Mouse (Mus musculus) liver, embryonic 11.5 days (tissue): Measurements from ENCODE around the gene Tifa. TPM values are rescaled to one million over a fixed set of nuclear protein-coding genes. Genes with fewer than 3 reads are reported as not detected.
A peak's percentile ranks its signal among the peaks of the same experiment; 100 is the strongest.

ENCODE experiments used
- ATAC-seq: fragments of 200-750 bp; cut with Nextera tagmentation; replicated peaks from 2 replicates; pipeline ENCODE4 v1.8.0; 2017; ENCODE audit warnings: moderate number of reproducible peaks, mild to moderate bottlenecking, moderate TSS enrichment, moderate library complexity; ENCODE audit not compliant: low FRiP score
- DNase-seq: peaks from one replicate; pipeline ENCODE4 v3.0.0-alpha.2; 2017; ENCODE audit warnings: low spot score
- H3K27ac ChIP-seq: fragments of 300-500 bp; sonication (generic); 2 replicates; pipeline ENCODE4 v1.5.1; 2014; ENCODE audit warnings: mild to moderate bottlenecking, low read depth, low read length, control low read depth
- H3K27me3 ChIP-seq: fragments of 300-500 bp; sonication (generic); replicated peaks from 2 replicates; pipeline ENCODE4 v1.6.1; 2014; ENCODE audit warnings: low read length, mixed read lengths; ENCODE audit not compliant: control insufficient read depth, insufficient read depth
- H3K36me3 ChIP-seq: fragments of 300-500 bp; sonication (generic); 2 replicates; pipeline ENCODE4 v1.6.1; 2014; ENCODE audit warnings: mild to moderate bottlenecking, low read length, moderate library complexity, mixed read lengths; ENCODE audit not compliant: control insufficient read depth, insufficient read depth
- H3K4me1 ChIP-seq: fragments of 300-500 bp; sonication (generic); replicated peaks from 2 replicates; pipeline ENCODE4 v1.6.1; 2014; ENCODE audit warnings: low read length, mixed read lengths; ENCODE audit not compliant: control insufficient read depth, insufficient read depth
- H3K4me2 ChIP-seq: fragments of 300-500 bp; sonication (generic); 2 replicates; pipeline ENCODE4 v1.6.1; 2014; ENCODE audit warnings: mild to moderate bottlenecking, control low read depth, moderate library complexity
- H3K4me3 ChIP-seq: fragments of 300-500 bp; sonication (generic); 2 replicates; pipeline ENCODE4 v1.5.1; 2014; ENCODE audit warnings: low read depth, low read length, control low read depth
- H3K9ac ChIP-seq: fragments of 300-500 bp; sonication (generic); 2 replicates; pipeline ENCODE4 v1.6.1; 2014; ENCODE audit warnings: low read depth, low read length, control low read depth
- H3K9me3 ChIP-seq: fragments of 300-500 bp; sonication (generic); 2 replicates; pipeline ENCODE4 v1.6.1; 2016; ENCODE audit warnings: low read length, inconsistent platforms, mixed read lengths; ENCODE audit not compliant: control insufficient read depth
- WGBS: fragments of 180-500 bp; shearing (Covaris S2); extraction: QIAGEN DNeasy Blood & Tissue Kit; methylation state at CpG from one replicate; pipeline ENCODE4 v1.1.7; 2014; 5-methylcytosine and 5-hydroxymethylcytosine counted together
- polyA plus RNA-seq: library from polyadenylated mRNA; unstranded; fragments of >200 nt; fragmentation: Nextera tagmentation; extraction: Ambion mirVana; gene quantifications from 2 replicates; pipeline ENCODE4 v1.2.1, GENCODE M21; 2014

Tifa gene
- 13.4 and 14.3 TPM in 2 replicates for polyA plus RNA-seq

DNA sequence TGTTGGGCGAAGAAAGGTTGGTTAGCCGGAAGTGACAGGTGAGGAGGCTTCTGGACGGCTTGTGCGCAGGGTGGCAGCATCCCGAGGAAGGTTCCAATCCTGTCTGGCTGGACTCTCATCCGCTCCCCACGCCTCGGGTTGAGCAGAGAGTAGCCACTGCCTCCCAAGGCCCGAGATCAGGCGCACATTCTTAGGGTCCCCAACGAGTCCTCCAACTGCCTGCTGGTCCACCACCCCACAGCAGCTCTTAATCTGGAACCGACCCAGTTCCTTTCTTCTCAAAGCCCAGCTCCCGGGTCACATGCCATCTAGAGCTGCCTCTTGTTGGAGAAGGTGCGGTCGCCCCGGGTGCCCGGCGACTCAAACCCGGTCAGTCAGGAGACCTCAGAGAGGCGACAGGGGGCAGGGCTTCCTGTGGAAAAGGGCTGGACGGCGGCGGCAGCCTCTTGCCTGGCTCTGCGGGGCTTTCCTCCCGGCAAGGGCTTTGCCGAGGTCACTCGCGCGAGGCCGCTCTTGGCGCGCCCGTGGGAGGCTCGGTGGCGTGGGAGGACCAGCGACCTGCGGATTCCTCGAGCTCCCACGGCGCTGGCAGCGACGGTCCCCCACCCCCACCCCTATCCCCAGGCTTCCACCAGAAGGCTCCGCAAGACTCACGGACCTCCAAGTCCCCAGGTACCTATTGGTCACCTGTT, at the start of gene Tifa:
TSS of gene Tifa (plus strand) at position 306 of the 692 bp plus-strand sequence.
- DNase-seq, result peak; percentile 79
- H3K36me3 ChIP-seq, result no peaks in the 10 kb centered on the region
- H3K27ac ChIP-seq, result peak within 1 kb of the TSS; percentile 84
- peak within 1 kb of the TSS; percentile 86 for H3K9ac ChIP-seq
- no peaks in the 10 kb centered on the region for H3K9me3 ChIP-seq
- peaks cover 15% of the 10 kb centered on the region for H3K27me3 ChIP-seq
- peak within 1 kb of the TSS; percentile 98 for H3K4me2 ChIP-seq
- peak; percentile 40 for ATAC-seq
- peaks cover 14% of the 10 kb centered on the region for H3K4me1 ChIP-seq
- peak within 1 kb of the TSS; percentile 79 for H3K4me3 ChIP-seq
- WGBS, result 2% methylated on average over 44 of the region's 44 CpGs

GRCm38 (mm10) chr3:127741473-127741872, 48.1 kb upstream of the Tifa start:
- H3K4me1 ChIP-seq, result no peaks in the 10 kb centered on the region
- H3K9ac ChIP-seq, result no peak overlapping the region
- 89% methylated on average over 3 of the region's 3 CpGs for WGBS
- ATAC-seq, result no peak
- H3K36me3 ChIP-seq, result no peaks in the 10 kb centered on the region
- DNase-seq, result no peak
- no peak overlapping the region for H3K27ac ChIP-seq
- H3K4me2 ChIP-seq, result no peak overlapping the region
- peaks cover 9% of the 10 kb centered on the region for H3K27me3 ChIP-seq
- H3K4me3 ChIP-seq, result no peak overlapping the region
- no peaks in the 10 kb centered on the region for H3K9me3 ChIP-seq

GRCm38 (mm10) chr3:127743614-127744365, 45.8 kb upstream of the Tifa start:
- DNase-seq (no peak), ATAC-seq (no peak)
- no peak overlapping the region for H3K9ac ChIP-seq
- H3K4me2 ChIP-seq, result no peak overlapping the region
- WGBS, result 81% methylated on average over 13 of the region's 14 CpGs
- no peaks in the 10 kb centered on the region for H3K4me1 ChIP-seq
- H3K27me3 ChIP-seq, result peaks cover 29% of the 10 kb centered on the region
- H3K36me3 ChIP-seq, result no peaks in the 10 kb centered on the region
- no peaks in the 10 kb centered on the region for H3K9me3 ChIP-seq
- no peak overlapping the region for H3K4me3 ChIP-seq
- H3K27ac ChIP-seq, result no peak overlapping the region

DNA sequence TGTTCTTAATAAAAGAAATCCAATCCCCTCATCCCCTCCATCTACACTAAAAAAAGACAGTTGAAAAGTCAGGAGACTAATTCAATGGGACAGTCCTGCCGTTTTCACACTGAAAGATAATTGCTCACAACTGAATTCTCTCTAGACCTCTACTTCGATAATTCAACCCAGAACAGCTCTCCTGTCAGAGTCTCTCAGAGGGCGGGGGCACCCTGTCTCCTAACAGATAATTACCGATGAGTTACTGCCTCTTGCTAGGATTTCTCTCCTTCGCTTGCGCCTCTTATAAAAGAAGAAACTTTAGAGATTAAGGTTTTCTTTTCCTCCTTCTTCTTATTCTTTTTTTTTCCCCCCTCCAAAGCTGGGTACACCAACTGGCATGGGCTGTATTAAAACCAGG, 44.1 kb upstream of the Tifa start:
- Histone ChIP-seq H3K36me3 (no peaks in the 10 kb centered on the region), H3K27me3 (peaks cover 36% of the 10 kb centered on the region), H3K4me3 (no peak overlapping the region), H3K4me1 (no peaks in the 10 kb centered on the region), H3K9ac (no peak overlapping the region), H3K27ac (no peak overlapping the region), H3K9me3 (no peaks in the 10 kb centered on the region), H3K4me2 (no peak overlapping the region)
- no peak for ATAC-seq
- DNase-seq, result no peak
- 25% methylated on average over 6 of the region's 6 CpGs for WGBS

DNA sequence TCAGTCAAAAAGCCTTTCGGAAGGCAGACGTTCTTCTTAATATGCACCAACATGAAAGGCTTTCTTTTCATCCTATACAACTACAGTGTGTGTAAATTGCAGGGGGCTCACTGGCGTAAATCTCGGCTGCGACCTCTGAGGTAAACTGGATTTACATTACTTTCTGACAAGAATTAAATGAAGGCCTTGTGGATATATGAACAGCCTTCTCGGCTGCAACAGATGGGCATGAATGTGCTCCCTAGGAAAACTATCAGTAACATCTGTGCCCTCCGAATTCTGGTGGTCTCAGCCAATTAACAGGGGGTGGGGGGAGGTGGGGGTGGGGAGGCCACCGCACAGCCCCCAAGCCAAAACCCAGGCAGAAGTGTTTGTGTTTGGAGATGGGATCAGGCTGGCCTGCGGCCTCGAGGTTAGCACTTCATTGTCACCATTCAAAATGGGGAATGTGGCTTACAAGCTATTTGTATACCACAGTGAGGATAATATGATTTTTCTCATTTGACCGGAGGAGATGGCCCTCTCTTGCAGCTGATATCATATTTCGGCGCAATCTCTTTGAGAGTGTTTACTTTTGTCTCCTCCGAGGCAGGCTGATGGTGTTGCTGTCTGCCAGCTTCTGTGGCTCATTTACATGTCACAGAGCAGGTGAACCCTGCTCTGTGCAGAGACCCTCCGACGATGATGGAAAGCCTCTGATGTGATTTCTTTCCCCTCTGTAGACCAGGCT, 43.5 kb upstream of the Tifa start:
- Histone ChIP-seq H3K4me1 (no peaks in the 10 kb centered on the region), H3K9me3 (no peaks in the 10 kb centered on the region), H3K4me2 (no peak overlapping the region), H3K4me3 (no peak overlapping the region), H3K27me3 (peaks cover 40% of the 10 kb centered on the region), H3K27ac (no peak overlapping the region), H3K9ac (no peak overlapping the region), H3K36me3 (no peaks in the 10 kb centered on the region)
- WGBS, result 24% methylated on average over 16 of the region's 16 CpGs
- DNase-seq (no peak), ATAC-seq (no peak)

DNA sequence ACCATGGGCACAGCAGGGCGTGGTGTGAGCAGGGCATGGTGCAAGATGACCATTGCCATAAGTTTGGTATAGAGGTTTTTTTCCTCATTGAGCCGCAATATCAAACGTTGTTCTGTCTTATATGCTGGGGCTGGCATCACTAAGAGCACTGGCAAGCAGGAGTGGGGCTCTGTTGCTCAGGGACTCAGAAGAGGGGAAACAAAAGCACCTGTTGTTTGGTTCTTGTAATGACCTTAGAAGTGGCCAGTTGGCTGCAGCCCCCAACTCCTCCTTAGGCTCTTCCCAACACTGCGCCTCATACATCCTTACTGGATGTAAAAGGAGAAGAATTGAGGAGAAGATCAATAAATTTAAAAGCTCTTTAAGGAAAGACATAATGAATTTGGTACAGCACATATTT, 41.0 kb upstream of the Tifa start:
- Histone ChIP-seq H3K9ac (no peak overlapping the region), H3K36me3 (no peaks in the 10 kb centered on the region), H3K9me3 (no peaks in the 10 kb centered on the region), H3K4me2 (no peak overlapping the region), H3K4me1 (no peaks in the 10 kb centered on the region), H3K4me3 (no peak overlapping the region), H3K27me3 (peaks cover 40% of the 10 kb centered on the region), H3K27ac (no peak overlapping the region)
- 68% methylated on average over 4 of the region's 4 CpGs for WGBS
- ATAC-seq, result no peak
- no peak for DNase-seq

DNA sequence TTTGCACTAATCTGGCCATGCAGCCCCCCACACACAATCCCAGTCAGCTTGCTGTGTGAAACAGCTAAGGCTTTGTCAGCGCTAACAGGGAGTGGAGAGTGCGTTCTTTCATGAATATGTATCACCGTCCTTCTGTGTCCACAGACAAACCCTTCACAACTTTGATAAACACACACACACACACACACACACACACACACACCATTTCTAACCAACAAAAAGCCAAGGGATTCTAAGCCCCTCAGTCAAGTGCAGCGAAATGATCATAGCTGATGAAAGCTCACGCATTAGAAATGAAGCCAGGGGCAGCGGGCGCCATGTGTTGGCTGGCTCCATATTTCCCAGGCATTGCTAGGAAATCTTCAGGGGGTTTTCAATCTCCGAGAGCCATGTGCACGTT, 40.3 kb upstream of the Tifa start:
- 32% methylated on average over 9 of the region's 9 CpGs for WGBS
- no peaks in the 10 kb centered on the region for H3K9me3 ChIP-seq
- no peak overlapping the region for H3K27ac ChIP-seq
- peaks cover 40% of the 10 kb centered on the region for H3K27me3 ChIP-seq
- no peak overlapping the region for H3K4me2 ChIP-seq
- ATAC-seq (no peak), DNase-seq (no peak)
- H3K4me1 ChIP-seq, result no peaks in the 10 kb centered on the region
- no peaks in the 10 kb centered on the region for H3K36me3 ChIP-seq
- H3K9ac ChIP-seq, result no peak overlapping the region
- no peak overlapping the region for H3K4me3 ChIP-seq

DNA sequence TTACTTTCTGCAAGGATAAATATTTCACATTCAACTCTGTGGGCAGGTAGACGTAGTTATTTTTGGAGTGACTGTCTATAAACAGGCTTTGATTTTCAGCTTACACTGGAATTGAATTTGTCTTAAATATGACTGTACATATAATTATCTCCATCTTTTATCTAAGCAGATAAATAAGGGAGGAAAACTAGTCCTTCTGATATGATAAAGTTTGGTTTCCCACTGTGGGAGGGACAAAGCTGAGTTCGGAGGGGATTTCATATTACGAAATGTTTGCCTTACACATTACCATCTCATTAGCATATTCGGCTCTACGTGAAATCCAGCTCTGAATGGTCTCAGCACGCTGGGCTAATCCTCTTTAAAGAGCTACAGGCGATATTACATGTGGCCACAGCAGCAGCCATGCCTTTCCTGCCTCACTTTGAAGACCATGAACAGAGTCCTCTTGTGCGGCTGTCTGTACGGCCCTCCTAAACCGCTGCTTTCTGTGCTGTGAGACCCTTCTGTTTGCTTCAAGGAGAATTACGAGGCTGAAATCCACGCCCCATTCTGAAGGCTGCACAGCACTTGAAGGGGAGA, 39.5 kb upstream of the Tifa start:
- no peaks in the 10 kb centered on the region for H3K4me1 ChIP-seq
- H3K9ac ChIP-seq, result no peak overlapping the region
- DNase-seq, result no peak
- 28% methylated on average over 12 of the region's 12 CpGs for WGBS
- H3K27ac ChIP-seq, result no peak overlapping the region
- no peak overlapping the region for H3K4me2 ChIP-seq
- no peaks in the 10 kb centered on the region for H3K36me3 ChIP-seq
- no peak for ATAC-seq
- H3K4me3 ChIP-seq, result no peak overlapping the region
- H3K9me3 ChIP-seq, result no peaks in the 10 kb centered on the region
- H3K27me3 ChIP-seq, result peaks cover 40% of the 10 kb centered on the region
